Mouse (Mus musculus) C2C12 (cell line): ENCODE data around the gene Sdr39u1. TPM values are rescaled to one million over a fixed set of nuclear protein-coding genes. Genes with fewer than 3 reads are reported as not detected.
A peak's percentile ranks its signal among the peaks of the same experiment; 100 is the strongest.

Experiments
- H3K27me3 ChIP-seq: one replicate; pipeline ENCODE4 v1.6.1; 2011; ENCODE audit not compliant: control insufficient read depth, insufficient read depth, insufficient read length
- H3K36me3 ChIP-seq: one replicate; pipeline ENCODE4 v1.6.1; 2011; ENCODE audit not compliant: control insufficient read depth, insufficient read depth
- H3K4me3 ChIP-seq: one replicate; pipeline ENCODE4 v1.5.1; 2011; ENCODE audit warnings: mild to moderate bottlenecking, control low read depth; ENCODE audit not compliant: poor library complexity, insufficient read depth, severe bottlenecking
- H3K79me2 ChIP-seq: one replicate; pipeline ENCODE4 v1.6.1; 2011; ENCODE audit not compliant: control insufficient read depth, insufficient read depth
- H3K79me3 ChIP-seq: one replicate; pipeline ENCODE4 v1.6.1; 2011; ENCODE audit warnings: low read depth, control low read depth
- H3ac ChIP-seq: one replicate; pipeline ENCODE3; 2011; ENCODE audit warnings: low read depth; ENCODE audit not compliant: control insufficient read depth, insufficient read length
- CEBPB ChIP-seq: IDR thresholded peaks from one replicate; pipeline ENCODE4 v1.6.1; 2011; ENCODE audit warnings: low read depth, mild to moderate bottlenecking, control low read depth, moderate library complexity
- CTCF ChIP-seq: IDR thresholded peaks from one replicate; pipeline ENCODE4 v1.5.1; 2011; ENCODE audit not compliant: control insufficient read depth, insufficient read depth, insufficient read length
- FOSL1 ChIP-seq: IDR thresholded peaks from one replicate; pipeline ENCODE4 v1.8.0; 2011; ENCODE audit warnings: mild to moderate bottlenecking, low read length; ENCODE audit not compliant: poor library complexity, insufficient read depth, severe bottlenecking
- MAX ChIP-seq: IDR thresholded peaks from one replicate; pipeline ENCODE4 v1.6.1; 2011; ENCODE audit warnings: mild to moderate bottlenecking, control low read depth
- MYOD1 ChIP-seq: IDR thresholded peaks from one replicate; pipeline ENCODE4 v1.6.1; 2011; ENCODE audit warnings: low read depth; ENCODE audit not compliant: control insufficient read depth, insufficient read length
- MYOG ChIP-seq: IDR thresholded peaks from one replicate; pipeline ENCODE4 v1.6.1; 2011; ENCODE audit not compliant: control insufficient read depth, insufficient read length; ENCODE audit errors: extremely low read depth
- USF1 ChIP-seq: IDR thresholded peaks from one replicate; pipeline ENCODE4 v1.6.1; 2011; ENCODE audit warnings: low read depth, mild to moderate bottlenecking, control low read depth, moderate library complexity
- polyA plus RNA-seq: library from polyadenylated mRNA; unstranded; fragments of >200 nt; fragmentation: generic; extraction: Trizol; gene quantifications from one replicate; pipeline ENCODE4 v1.2.1, GENCODE M21; 2012; ENCODE audit warnings: missing spikeins

Sdr39u1 gene
- polyA plus RNA-seq, 1 experiment: 4.7 TPM

DNA sequence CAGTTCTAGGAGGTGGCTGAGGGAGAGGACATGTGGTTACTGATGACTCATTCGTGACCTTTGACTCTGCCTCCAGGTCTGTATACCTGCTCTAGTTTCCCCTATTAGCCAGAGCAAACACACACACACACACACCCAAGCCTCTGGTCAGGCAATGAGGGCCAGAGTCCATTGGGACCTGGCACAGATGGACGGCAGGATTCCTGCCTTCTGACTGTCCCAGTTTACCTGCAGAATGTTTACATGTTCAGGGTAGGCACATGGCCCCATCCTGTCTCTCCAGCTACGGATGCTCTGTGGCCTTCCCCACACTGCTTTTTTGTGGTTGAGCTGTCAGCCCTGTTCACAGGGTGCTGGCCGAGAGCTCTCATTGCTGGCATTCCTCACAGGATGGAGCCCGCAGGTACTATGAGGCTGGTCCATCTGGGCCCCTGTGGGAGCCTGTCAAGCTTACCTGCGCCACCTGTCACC, 17.9 kb downstream of the Sdr39u1 start:
- Histone ChIP-seq H3K79me2 (peaks cover 7% of the 10 kb centered on the region), H3K79me3 (no peaks in the 10 kb centered on the region), H3K36me3 (peaks cover 2% of the 10 kb centered on the region), H3K27me3 (no peaks in the 10 kb centered on the region), H3ac (no peak overlapping the region), H3K4me3 (no peak overlapping the region)
- no peak for TF ChIP-seq MAX
- no peak for TF ChIP-seq MYOG
- no peak for TF ChIP-seq MYOD1
- no peak for TF ChIP-seq FOSL1
- TF ChIP-seq USF1: no peak
- TF ChIP-seq CTCF: no peak
- TF ChIP-seq CEBPB: no peak

DNA sequence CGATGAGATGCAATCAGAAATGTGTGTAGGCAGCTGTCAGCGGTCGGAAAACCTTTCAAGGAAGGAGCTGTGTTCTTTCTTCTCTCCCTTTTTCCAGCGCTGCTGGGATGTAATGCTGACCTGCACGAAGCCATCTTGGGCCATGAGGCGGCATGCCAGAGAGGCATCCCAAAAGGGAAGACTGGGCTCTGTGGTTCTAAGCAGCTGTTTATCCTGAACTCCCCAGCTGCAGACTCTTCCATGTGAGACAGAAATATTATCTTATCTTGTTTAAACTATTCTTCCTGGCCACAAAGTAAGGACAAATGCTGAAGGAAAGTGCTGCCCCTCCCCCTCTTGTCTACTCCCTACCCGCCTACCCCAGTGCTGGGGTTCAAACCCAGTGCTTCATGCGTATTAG, 19.1 kb downstream of the Sdr39u1 start:
- H3K27me3 ChIP-seq: no peaks in the 10 kb centered on the region
- H3K79me2 ChIP-seq: peaks cover 7% of the 10 kb centered on the region
- H3K4me3 ChIP-seq: no peak overlapping the region
- TF ChIP-seq MYOD1: no peak
- no peak for TF ChIP-seq CEBPB
- no peak for TF ChIP-seq USF1
- TF ChIP-seq CTCF: no peak
- TF ChIP-seq MAX: no peak
- no peak for TF ChIP-seq MYOG
- TF ChIP-seq FOSL1: no peak
- H3K36me3 ChIP-seq: no peaks in the 10 kb centered on the region
- H3K79me3 ChIP-seq: no peaks in the 10 kb centered on the region
- no peak overlapping the region for H3ac ChIP-seq

DNA sequence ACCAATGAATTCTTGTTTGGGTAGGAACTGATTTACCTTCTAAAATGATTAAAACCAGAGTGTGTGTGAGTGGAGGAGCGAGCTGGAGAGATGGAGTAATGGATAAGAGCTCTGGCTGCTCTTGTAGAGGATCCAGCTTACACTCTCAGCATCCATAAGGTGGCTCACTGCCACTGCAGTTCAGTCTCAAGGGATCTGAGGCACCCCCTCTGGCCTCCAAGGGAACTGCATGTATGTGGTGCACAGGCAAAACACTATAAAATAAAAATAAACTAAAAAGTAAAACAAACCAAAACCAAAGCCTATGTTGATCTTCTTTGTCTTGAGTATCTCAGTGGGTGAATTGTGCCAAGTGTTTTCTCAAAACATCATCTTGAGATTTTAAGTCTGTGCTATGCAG, 20.5 kb downstream of the Sdr39u1 start:
- Histone ChIP-seq H3K79me2 (no peaks in the 10 kb centered on the region), H3ac (no peak overlapping the region), H3K27me3 (no peaks in the 10 kb centered on the region), H3K79me3 (no peaks in the 10 kb centered on the region), H3K36me3 (no peaks in the 10 kb centered on the region), H3K4me3 (no peak overlapping the region)
- TF ChIP-seq CTCF (peak; percentile 37), MYOD1 (no peak)

DNA sequence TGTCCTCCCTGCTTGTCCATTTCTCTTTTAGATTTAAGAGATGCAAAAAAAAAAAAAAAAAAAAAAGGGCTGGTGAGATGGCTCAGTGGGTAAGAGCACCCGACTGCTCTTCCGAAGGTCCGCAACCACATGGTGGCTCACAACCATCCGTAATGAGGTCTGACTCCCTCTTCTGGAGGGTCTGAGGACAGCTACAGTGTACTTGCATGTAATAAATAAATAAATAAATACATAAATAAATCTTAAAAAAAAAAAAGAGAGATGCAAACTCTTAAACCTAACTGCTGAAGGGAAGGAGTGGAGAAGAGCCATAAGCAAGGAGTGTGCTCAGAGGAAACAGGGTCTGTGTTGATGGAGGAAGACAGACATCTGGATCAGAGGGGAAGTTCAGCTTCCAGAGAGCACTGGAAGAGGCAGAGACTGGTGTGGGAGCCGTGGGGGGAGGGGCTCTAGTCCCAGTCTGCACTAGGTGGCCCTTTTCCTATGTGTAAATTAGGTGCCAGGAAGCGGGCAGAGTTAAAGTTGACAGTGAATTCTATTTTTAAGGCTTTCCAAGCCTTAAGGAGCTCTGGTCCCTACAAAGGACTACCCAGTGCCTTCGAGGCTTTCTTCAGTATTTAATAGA, 21.7 kb downstream of the Sdr39u1 start:
- H3K79me3 ChIP-seq: no peaks in the 10 kb centered on the region
- no peaks in the 10 kb centered on the region for H3K36me3 ChIP-seq
- H3K4me3 ChIP-seq: no peak overlapping the region
- H3K79me2 ChIP-seq: no peaks in the 10 kb centered on the region
- no peaks in the 10 kb centered on the region for H3K27me3 ChIP-seq
- no peak overlapping the region for H3ac ChIP-seq
- no peak for TF ChIP-seq MYOD1
- TF ChIP-seq MYOG: no peak
- TF ChIP-seq USF1: no peak
- TF ChIP-seq FOSL1: no peak
- no peak for TF ChIP-seq CEBPB
- no peak for TF ChIP-seq MAX
- no peak for TF ChIP-seq CTCF

DNA sequence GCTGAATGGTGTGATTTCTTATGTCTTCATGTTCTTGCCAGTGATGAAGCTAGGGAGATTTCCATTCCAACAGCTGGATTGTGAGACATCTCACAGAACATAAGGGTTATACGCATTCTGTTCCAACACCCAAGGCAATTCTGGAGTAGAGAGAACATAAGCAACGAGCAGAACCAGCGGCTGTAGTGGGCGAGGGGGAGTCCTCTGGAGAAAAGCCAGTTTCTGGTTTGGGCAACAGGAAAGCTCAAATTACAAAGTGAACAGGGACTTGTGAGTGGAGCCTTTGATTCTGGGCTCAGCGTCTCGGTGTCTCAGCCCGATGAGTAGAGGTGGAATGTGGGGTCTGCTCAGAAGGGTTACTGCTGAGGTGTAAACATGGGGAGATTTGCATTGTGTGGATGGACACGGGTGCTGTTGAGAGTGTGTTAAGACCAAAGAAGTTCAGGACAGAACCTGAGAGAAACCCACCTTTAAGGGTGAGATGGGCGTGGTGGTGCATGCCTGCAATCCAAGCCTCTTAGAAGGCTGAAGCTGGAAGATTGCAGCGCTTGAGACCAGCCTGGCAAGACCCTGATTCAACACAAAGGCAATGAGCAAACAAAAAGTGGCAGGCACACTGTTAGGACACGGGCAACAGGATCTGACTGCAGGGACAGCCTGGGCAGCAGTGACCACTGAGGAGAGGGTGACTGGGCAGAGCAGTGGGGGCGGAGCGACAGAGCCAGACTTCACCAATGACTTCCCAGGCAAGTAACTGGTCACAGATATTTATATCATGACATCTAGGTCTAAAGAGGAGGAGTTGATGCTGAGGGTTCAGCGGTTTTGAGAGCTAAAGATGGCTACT, 22.4 kb downstream of the Sdr39u1 start:
- no peak for TF ChIP-seq MAX
- TF ChIP-seq CEBPB: no peak
- no peak for TF ChIP-seq USF1
- TF ChIP-seq MYOD1: no peak
- no peak for TF ChIP-seq MYOG
- TF ChIP-seq CTCF: no peak
- no peak for TF ChIP-seq FOSL1
- H3K4me3 ChIP-seq: no peak overlapping the region
- H3K79me2 ChIP-seq: no peaks in the 10 kb centered on the region
- no peaks in the 10 kb centered on the region for H3K27me3 ChIP-seq
- no peak overlapping the region for H3ac ChIP-seq
- no peaks in the 10 kb centered on the region for H3K36me3 ChIP-seq
- no peaks in the 10 kb centered on the region for H3K79me3 ChIP-seq
